Mouse (Mus musculus) forebrain, embryonic 13.5 days (tissue): ENCODE data around the gene Macrod1. TPM values are rescaled to one million over a fixed set of nuclear protein-coding genes. Genes with fewer than 3 reads are reported as not detected.
"Not testable (repeated sequence)": the region's sequence is repeated elsewhere in the genome, so short reads cannot be mapped to it uniquely, and the experiment has no call there.

Experiments used
- ATAC-seq: fragments of 200-750 bp; cut with Nextera tagmentation; 2 replicates; pipeline ENCODE4 v1.8.0; 2017
- H3K27ac ChIP-seq: fragments of 300-500 bp; sonication (generic); 2 replicates; pipeline ENCODE4 v1.5.1; 2015; ENCODE audit warnings: inconsistent platforms, mild to moderate bottlenecking, moderate library complexity
- H3K27me3 ChIP-seq: fragments of 300-500 bp; sonication (generic); 2 replicates; pipeline ENCODE4 v1.6.1; 2015; ENCODE audit warnings: mild to moderate bottlenecking, inconsistent platforms
- H3K36me3 ChIP-seq: fragments of 300-500 bp; sonication (generic); 2 replicates; pipeline ENCODE4 v1.6.1; 2015; ENCODE audit warnings: mild to moderate bottlenecking, inconsistent platforms; ENCODE audit not compliant: poor library complexity, severe bottlenecking
- H3K4me1 ChIP-seq: fragments of 300-500 bp; sonication (generic); 2 replicates; pipeline ENCODE4 v1.6.1; 2015; ENCODE audit warnings: inconsistent platforms
- H3K4me2 ChIP-seq: fragments of 300-500 bp; sonication (generic); 2 replicates; pipeline ENCODE4 v1.6.1; 2015; ENCODE audit warnings: inconsistent platforms, mild to moderate bottlenecking, moderate library complexity
- H3K4me3 ChIP-seq: fragments of 300-500 bp; sonication (generic); 2 replicates; pipeline ENCODE4 v1.5.1; 2015; ENCODE audit warnings: mild to moderate bottlenecking, inconsistent platforms
- H3K9ac ChIP-seq: fragments of 300-500 bp; sonication (generic); 2 replicates; pipeline ENCODE4 v1.6.1; 2015; ENCODE audit warnings: mild to moderate bottlenecking, inconsistent platforms
- H3K9me3 ChIP-seq: fragments of 300-500 bp; sonication (generic); replicated peaks from 2 replicates; pipeline ENCODE4 v1.6.1; 2016; ENCODE audit warnings: inconsistent platforms
- WGBS: fragments of 180-500 bp; shearing (Covaris S2); methylation state at CpG from one replicate; pipeline ENCODE4 v1.1.7; 2015; 5-methylcytosine and 5-hydroxymethylcytosine counted together
- polyA plus RNA-seq: library from polyadenylated mRNA; unstranded; fragments of >200 nt; fragmentation: Nextera tagmentation; extraction: Ambion mirVana; gene quantifications from 2 replicates; pipeline ENCODE4 v1.2.1, GENCODE M21; 2015

Macrod1 gene
- polyA plus RNA-seq, 1 experiment from 2014 or later = 4.4 TPM

DNA sequence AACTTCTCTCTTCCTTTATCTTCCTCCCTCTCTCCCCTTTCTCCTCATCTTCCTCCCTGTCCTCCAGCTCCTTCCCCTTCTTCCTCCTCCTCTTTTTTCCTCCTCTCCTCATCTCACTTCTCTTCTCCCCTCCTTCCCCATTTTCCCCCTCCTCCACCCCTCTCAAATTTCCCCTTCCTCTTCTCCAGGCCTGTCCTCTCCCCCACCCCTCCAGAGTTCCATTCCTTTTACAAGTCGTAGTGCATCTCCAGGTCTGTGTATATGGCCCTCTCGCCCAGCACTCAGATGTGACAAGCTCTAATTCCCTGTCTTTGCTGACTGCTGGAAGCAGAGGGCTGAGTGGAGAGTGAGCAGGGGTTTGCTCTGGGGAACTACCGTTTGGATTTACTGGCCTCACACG, 14.2 kb downstream of the Macrod1 start:
- H3K27me3 ChIP-seq = peaks cover 8% of the 10 kb centered on the region
- no peak overlapping the region for H3K27ac ChIP-seq
- no peaks in the 10 kb centered on the region for H3K36me3 ChIP-seq
- peak overlapping the region; percentile 5; the same call in 1 of the 2 replicates for H3K9ac ChIP-seq
- 12% methylated on average over 4 of the region's 4 CpGs for WGBS
- ATAC-seq = no peak
- peak overlapping the region; percentile 42; the same call in 1 of the 2 replicates for H3K4me2 ChIP-seq
- H3K9me3 ChIP-seq = no peaks in the 10 kb centered on the region
- H3K4me3 ChIP-seq = no peak overlapping the region
- peaks cover 88% of the 10 kb centered on the region for H3K4me1 ChIP-seq

DNA sequence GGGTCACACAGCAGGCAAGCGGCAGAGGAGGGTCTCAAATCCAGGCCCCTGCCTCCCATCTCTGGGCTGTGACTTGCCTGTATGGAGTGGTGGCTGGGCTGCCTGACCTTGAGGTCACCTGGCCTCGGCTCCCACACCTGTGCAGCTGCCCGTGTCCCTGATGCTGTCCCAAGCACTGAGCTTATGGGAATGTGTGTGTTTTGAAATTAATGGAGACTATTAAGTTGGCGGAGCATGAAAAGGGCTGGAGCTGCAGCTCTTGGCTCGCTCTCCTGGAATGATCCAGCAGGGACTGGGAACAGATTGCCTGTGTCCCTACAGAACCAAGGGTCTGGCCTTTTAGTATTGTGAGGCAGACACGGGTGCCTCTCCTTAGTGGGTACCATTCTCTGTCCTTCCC, 15.6 kb downstream of the Macrod1 start:
- H3K4me2 ChIP-seq = no peak overlapping the region
- H3K27ac ChIP-seq = no peak overlapping the region
- H3K36me3 ChIP-seq = no peaks in the 10 kb centered on the region
- peaks cover 8% of the 10 kb centered on the region for H3K27me3 ChIP-seq
- H3K4me3 ChIP-seq = no peak overlapping the region
- H3K4me1 ChIP-seq = peaks cover 74% of the 10 kb centered on the region
- WGBS = 56% methylated on average over 6 of the region's 6 CpGs
- no peaks in the 10 kb centered on the region for H3K9me3 ChIP-seq
- no peak overlapping the region for H3K9ac ChIP-seq
- ATAC-seq = no peak

DNA sequence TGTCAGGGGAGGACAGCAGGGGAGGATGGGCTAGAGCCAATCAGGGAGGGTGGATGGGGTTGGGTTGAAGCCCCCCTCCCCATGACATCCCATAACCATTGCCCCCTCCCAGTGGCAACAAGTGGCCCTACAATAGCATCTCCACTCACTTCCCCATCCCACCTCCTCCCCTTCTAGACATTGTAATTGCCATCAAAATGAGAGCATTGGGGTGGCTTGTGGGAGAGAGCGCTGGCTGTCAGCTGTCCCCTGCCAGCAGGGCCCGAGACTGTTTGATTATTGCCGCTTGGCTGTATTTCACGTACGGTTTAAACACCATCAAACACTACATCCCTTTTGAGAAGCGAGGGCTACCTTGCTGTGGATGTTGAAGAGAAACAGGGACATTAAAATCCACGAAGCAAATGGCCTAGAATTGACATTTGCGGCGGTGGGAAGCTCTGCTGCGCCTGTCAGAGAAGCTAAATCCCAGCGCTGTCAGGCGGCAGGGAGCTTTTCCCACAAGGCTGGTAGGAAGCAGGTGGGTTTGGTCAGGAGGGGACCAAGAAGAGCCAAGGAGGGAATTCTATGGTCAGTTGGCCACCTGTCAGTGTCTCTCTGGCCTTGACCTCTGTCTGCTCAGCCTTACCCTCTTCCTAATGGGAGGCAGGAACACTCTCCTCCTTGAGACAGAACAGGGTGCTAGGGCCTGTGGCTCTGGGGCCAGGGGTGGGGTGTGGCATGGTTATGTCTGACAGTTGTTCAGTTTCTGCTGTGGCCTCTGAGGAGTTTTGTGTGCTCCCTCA, 17.6 kb downstream of the Macrod1 start:
- no peak for ATAC-seq
- peak overlapping the region; percentile 38; the same call in 1 of the 2 replicates for H3K27ac ChIP-seq
- H3K36me3 ChIP-seq = no peaks in the 10 kb centered on the region
- peaks cover 61% of the 10 kb centered on the region for H3K4me1 ChIP-seq
- no peak overlapping the region for H3K9ac ChIP-seq
- peaks cover 9% of the 10 kb centered on the region for H3K27me3 ChIP-seq
- WGBS = 27% methylated on average over 12 of the region's 12 CpGs
- no peak overlapping the region for H3K4me2 ChIP-seq
- no peaks in the 10 kb centered on the region for H3K9me3 ChIP-seq
- no peak overlapping the region for H3K4me3 ChIP-seq

DNA sequence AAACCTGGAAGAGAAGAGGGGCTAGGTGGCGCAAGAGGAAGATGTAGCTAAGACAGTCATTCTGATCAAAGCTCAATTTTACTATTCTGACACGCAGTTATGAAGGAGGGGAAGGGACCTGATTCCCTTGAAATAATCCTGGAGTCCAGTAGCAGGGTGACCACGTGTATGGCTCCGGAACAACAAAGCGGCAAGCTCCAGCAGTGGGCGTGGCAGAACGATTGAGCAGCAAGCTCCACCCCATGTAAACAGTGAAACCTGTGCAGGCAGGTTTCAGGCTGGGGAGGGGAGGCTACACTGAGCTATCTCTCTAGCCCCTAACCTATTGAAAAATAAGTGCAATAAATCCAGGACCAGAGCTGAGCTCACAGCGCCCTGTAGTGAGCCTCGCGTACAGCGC, 18.7 kb downstream of the Macrod1 start:
- H3K4me2 ChIP-seq, H3K27ac ChIP-seq, H3K9me3 ChIP-seq, H3K4me3 ChIP-seq, H3K36me3 ChIP-seq, H3K27me3 ChIP-seq, H3K9ac ChIP-seq, ATAC-seq: not testable (repeated sequence)
- peaks cover 61% of the 10 kb centered on the region for H3K4me1 ChIP-seq
- WGBS = 86% methylated on average over 11 of the region's 11 CpGs

DNA sequence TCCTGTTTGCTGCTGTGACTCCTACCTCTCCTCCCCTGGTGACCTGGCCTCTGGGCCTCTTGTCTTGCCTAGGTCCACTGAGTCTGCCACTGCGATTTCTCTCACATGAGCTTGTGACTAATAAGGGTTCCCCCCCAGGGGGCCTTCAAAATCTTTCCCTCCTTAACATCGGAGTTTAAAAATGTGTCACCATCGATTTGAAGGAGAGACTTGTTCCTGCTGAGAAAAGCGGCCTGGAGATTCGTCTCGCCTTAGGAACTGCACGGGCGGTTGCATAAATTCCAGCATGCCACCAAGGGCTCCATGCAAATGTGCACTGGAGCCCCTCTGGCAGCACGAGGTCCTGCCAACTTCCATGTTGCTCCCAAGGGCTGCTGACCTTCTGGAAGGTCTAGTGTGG, 21.1 kb downstream of the Macrod1 start:
- peaks cover 47% of the 10 kb centered on the region for H3K4me1 ChIP-seq
- no peaks in the 10 kb centered on the region for H3K36me3 ChIP-seq
- no peaks in the 10 kb centered on the region for H3K9me3 ChIP-seq
- H3K27me3 ChIP-seq = peaks cover 2% of the 10 kb centered on the region; the same call in 1 of the 2 replicates
- H3K4me3 ChIP-seq = no peak overlapping the region
- H3K27ac ChIP-seq = no peak overlapping the region
- ATAC-seq = no peak
- 63% methylated on average over 9 of the region's 9 CpGs for WGBS
- H3K4me2 ChIP-seq = no peak overlapping the region
- no peak overlapping the region for H3K9ac ChIP-seq

DNA sequence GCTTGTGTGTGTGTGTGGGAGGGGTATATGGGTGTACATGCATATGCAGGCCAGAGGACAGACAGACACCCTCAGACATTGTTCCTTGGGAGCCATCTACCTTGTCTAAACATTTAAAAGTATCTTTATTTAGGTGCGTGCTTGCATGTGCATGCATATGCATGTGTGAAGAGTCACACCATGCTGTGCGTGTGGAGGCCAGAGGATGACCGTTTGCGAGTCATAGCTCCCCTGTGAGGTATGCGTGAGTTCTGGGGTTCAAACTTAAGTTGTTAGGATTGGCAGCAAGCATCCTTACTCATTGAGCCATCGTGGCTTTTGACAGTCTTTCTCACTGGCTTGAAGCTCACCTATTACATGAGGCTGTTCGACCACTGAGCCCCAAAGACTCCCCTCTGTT, 21.7 kb downstream of the Macrod1 start:
- H3K4me2 ChIP-seq = no peak overlapping the region
- no peak for ATAC-seq
- peaks cover 2% of the 10 kb centered on the region; the same call in 1 of the 2 replicates for H3K27me3 ChIP-seq
- no peaks in the 10 kb centered on the region for H3K36me3 ChIP-seq
- H3K9ac ChIP-seq = no peak overlapping the region
- 90% methylated on average over 7 of the region's 7 CpGs for WGBS
- no peak overlapping the region for H3K4me3 ChIP-seq
- H3K4me1 ChIP-seq = peaks cover 47% of the 10 kb centered on the region
- H3K9me3 ChIP-seq = no peaks in the 10 kb centered on the region
- no peak overlapping the region for H3K27ac ChIP-seq

DNA sequence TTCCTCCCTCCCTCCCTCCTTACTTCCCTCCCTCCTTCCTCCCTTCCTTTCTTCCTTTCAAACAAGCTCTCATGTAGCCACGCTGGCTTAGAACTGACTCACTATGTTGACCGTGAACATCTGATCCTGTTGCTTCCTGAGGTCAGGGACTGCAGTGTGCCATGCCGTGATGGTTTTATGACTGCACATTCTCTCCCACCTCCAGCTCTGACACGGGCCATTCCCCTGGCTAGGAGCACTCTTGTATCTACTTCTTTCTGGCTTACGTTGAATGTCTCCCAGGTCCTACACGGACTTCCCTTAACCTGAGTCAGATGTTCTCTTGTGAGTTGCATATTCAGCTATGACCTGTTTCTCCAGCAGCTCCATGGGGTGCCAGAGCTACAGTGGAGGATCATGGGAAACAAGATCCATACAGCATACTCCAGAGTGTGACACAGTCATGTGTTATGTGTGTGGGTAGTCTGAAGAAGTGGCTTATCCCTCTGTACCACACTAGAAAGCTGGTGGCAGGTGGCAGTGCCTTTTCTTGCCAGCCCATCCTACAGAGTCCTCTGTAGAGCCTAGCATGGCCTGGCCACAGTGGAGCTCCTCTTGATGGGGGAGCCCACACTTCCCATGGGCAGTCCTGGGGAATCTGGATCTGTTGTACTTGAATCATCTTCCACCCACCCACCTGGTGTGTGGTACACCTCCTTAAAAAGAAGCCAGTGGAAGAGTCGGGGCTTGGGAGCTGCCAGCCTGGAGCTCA, 25.1 kb downstream of the Macrod1 start:
- Histone ChIP-seq H3K4me2 (no peak overlapping the region), H3K27me3 (peaks cover 2% of the 10 kb centered on the region; the same call in 1 of the 2 replicates), H3K9ac (no peak overlapping the region), H3K4me1 (peaks cover 55% of the 10 kb centered on the region), H3K9me3 (no peaks in the 10 kb centered on the region), H3K27ac (peak overlapping the region; percentile 89; the same call in 1 of the 2 replicates), H3K36me3 (no peaks in the 10 kb centered on the region), H3K4me3 (no peak overlapping the region)
- no peak for ATAC-seq
- WGBS = 85% methylated on average over 7 of the region's 7 CpGs

DNA sequence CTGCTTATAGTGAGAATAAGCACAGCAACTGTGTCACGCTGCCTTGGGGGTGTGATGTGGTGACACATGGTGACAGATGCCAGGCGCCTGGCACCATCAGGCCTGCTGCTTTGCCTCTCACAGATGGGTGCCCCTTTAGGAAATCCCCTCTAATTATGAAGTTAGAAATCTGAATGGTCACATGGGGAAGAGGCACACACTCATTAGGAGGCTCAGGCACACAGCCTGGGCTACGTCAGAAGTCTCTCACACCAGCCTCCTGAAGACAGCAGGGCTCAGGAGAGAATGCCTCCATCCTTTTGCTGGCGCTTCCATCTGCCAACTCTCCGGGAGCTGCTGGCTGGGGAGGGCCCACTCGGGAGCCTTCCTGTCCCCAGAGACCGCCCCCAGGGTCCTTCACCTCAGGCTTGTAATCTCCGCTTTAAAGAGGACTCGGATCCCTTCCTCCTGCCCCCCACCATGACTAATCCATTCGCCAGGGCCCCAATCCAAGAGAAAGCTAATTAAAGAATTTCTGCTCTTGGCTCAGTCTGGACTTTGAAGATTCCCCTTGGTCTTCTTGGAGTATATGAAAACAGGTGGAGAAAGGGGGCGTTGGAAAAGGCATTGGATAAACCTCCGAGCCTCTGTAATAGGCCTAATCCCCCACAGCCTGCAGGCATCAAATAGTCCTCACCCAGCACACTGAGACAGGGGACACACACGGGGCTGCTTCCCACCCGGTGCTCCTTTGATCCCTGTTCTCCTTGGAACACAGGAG, 26.6 kb downstream of the Macrod1 start:
- H3K9me3 ChIP-seq = no peaks in the 10 kb centered on the region
- 12% methylated on average over 14 of the region's 14 CpGs for WGBS

DNA sequence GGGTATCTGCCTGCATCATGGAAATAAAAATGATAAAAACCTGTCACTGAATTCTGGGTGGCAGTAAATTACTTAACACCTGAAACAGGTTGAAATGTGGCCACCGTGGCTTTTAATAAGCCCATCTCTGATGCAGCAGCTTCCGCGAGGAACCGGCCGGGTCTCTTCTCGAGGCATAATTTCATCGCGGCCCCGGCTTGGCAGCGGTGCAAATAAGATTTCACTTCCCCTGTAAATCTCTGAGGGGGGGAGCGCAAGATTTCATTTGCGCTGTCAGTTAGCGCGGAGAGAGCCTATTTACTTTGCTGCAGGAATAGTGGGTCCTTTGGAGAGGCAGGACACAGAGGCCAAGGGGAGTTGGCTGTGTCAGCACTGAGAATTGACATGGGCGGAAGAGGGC, 28.1 kb downstream of the Macrod1 start:
- Histone ChIP-seq H3K4me1 (peaks cover 70% of the 10 kb centered on the region), H3K4me3 (no peak overlapping the region), H3K36me3 (no peaks in the 10 kb centered on the region), H3K4me2 (no peak overlapping the region), H3K9me3 (no peaks in the 10 kb centered on the region), H3K27ac (peak overlapping the region; percentile 89), H3K27me3 (0 out of 2 replicates have a peak, but pooled peaks cover 3% of the 10 kb centered on the region), H3K9ac (no peak overlapping the region)
- 46% methylated on average over 15 of the region's 15 CpGs for WGBS
- no peak for ATAC-seq

More for the DNA sequence above, 26.6 kb downstream of the Macrod1 start:
- Histone ChIP-seq H3K4me1 (peaks cover 63% of the 10 kb centered on the region), H3K36me3 (no peaks in the 10 kb centered on the region), H3K9ac (no peak overlapping the region), H3K4me3 (no peak overlapping the region), H3K27ac (peak overlapping the region; percentile 89), H3K4me2 (no peak overlapping the region), H3K27me3 (peaks cover 6% of the 10 kb centered on the region; the same call in 1 of the 2 replicates)
- peak; percentile 90 for ATAC-seq

DNA sequence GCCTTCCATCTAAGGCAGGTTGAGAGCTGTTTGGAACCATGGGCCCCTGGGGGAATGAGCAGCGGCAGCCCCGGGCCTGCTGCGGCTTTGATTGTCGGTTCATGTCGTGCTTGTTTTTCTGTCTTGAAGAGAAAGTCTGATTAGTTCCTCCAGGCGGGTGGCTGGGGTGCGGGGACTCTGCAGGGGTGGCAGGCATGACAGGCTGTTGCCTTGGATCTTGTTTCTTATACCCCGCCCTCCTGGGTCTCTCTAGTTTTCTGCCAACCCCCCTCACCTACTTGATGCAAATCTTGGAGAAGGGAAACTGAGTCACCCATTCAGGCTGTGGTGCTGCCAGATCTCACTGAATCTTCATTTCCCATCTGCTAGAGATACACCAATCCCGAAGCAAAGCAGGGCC, 31.9 kb downstream of the Macrod1 start:
- H3K4me3 ChIP-seq = no peak overlapping the region
- ATAC-seq = no peak
- peak overlapping the region; percentile 55 for H3K27ac ChIP-seq
- H3K9me3 ChIP-seq = no peaks in the 10 kb centered on the region
- 0 out of 2 replicates have a peak, but pooled peaks cover 3% of the 10 kb centered on the region for H3K27me3 ChIP-seq
- WGBS = 12% methylated on average over 9 of the region's 9 CpGs
- H3K4me2 ChIP-seq = no peak overlapping the region
- peaks cover 85% of the 10 kb centered on the region for H3K4me1 ChIP-seq
- no peak overlapping the region for H3K9ac ChIP-seq
- H3K36me3 ChIP-seq = no peaks in the 10 kb centered on the region

DNA sequence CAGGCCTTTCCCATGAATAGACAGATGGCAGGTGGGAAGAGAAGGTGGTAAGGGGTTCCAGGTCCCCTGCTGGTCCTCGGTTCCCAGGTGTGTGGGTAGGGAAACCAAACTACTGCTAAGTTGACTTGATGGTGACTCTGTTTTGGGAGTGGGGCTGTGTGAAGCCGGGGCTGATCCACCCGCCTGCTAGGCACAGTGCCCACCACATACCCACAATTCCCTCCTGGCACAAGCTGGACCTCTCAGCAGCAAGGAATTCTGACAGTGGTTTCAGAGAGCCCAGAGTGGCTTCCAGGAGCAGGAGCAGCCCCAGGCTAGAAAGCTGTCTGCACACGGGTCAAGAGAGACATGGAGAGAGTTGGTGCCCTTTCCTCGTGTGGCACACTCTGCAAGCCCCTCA, 32.4 kb downstream of the Macrod1 start:
- H3K27ac ChIP-seq = peak overlapping the region; percentile 55; the same call in 1 of the 2 replicates
- 69% methylated on average over 5 of the region's 5 CpGs for WGBS
- no peak overlapping the region for H3K4me2 ChIP-seq
- peaks cover 82% of the 10 kb centered on the region for H3K4me1 ChIP-seq
- no peaks in the 10 kb centered on the region for H3K9me3 ChIP-seq
- H3K9ac ChIP-seq = no peak overlapping the region
- H3K36me3 ChIP-seq = no peaks in the 10 kb centered on the region
- H3K27me3 ChIP-seq = 0 out of 2 replicates have a peak, but pooled peaks cover 3% of the 10 kb centered on the region
- no peak overlapping the region for H3K4me3 ChIP-seq
- no peak for ATAC-seq
